Mouse (Mus musculus): ENCODE measurements around the gene Pomt2.

DNA sequence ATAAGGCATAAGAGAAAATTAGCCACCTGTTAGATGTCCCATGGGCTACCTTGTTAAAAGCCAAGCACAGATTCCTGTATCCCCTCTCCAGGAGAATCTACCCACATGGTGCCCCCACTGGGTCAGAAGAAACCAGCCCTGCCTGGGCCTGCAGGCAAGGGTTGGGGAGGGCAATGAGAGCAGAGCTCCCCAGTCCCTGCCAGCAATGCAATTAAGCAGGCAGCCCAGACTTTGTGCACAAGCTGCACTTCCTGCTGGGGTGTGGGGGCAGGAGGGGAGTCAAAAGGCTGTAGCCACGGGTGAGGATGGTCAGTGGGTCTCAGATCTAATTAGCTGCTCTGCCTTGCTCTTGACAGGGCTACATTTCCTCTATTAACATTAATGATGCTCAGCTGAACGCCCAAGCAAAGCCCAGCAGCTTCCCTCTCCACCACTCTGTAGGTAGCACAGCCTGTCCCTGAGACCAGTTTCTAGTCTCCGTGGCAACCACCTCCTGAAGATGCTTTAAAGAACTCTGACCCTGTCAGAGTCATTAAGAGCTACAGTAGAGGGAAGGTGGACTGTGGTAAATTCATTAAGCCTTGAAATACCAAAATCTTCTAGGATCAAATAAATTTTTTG is 40.3 kb downstream of the Pomt2 start:
- TF ChIP-seq POLR2A (IDR thresholded peaks at IDR 0.05; ENCODE audit: borderline replicate concordance, insufficient read depth, low read length) (no peak), CTCF (IDR thresholded peaks at IDR 0.05; ENCODE audit: borderline replicate concordance, insufficient read depth, low read depth, low read length) (no peak)

All from cerebellum, adult 2 months (tissue).